Mouse (Mus musculus): ENCODE results near the gene Ubald2.

Gene Ubald2

GRCm38 (mm10) chr11:116434287-116434966, 533 bp downstream of the Ubald2 start:
- peak; percentile 58 for DNase-seq

GRCm38 (mm10) chr11:116434967-116435752, 1.3 kb downstream of the Ubald2 start:
- DNase-seq = no peak

- no peak for DNase-seq
Observed at GRCm38 (mm10) chr11:116435992-116436724, 2.3 kb downstream of the Ubald2 start.

GRCm38 (mm10) chr11:116436725-116437331, 2.9 kb downstream of the Ubald2 start:
- DNase-seq = no peak

GRCm38 (mm10) chr11:116437541-116437940, 3.6 kb downstream of the Ubald2 start:
- DNase-seq = no peak

- no peak for DNase-seq
Observed at GRCm38 (mm10) chr11:116439269-116440240, 5.7 kb downstream of the Ubald2 start.

GRCm38 (mm10) chr11:116440408-116441068, 6.6 kb downstream of the Ubald2 start:
- DNase-seq = no peak

- no peak for DNase-seq
Observed at GRCm38 (mm10) chr11:116442129-116442866, 8.4 kb downstream of the Ubald2 start.

- DNase-seq = no peak
Observed at GRCm38 (mm10) chr11:116442867-116443177, 8.9 kb downstream of the Ubald2 start.

GRCm38 (mm10) chr11:116443311-116443710, 9.4 kb downstream of the Ubald2 start:
- no peak for DNase-seq

- DNase-seq = no peak
Observed at GRCm38 (mm10) chr11:116443935-116444334, 10.0 kb downstream of the Ubald2 start.

- peak; percentile 83 for DNase-seq
Observed at GRCm38 (mm10) chr11:116445596-116446307, 11.9 kb downstream of the Ubald2 start.

- DNase-seq = no peak
Observed at GRCm38 (mm10) chr11:116446308-116446887, 12.5 kb downstream of the Ubald2 start.

GRCm38 (mm10) chr11:116447822-116448221, 13.9 kb downstream of the Ubald2 start:
- DNase-seq = no peak

- DNase-seq = no peak
Observed at GRCm38 (mm10) chr11:116449341-116449740, 15.4 kb downstream of the Ubald2 start.

GRCm38 (mm10) chr11:116453889-116454288, 20.0 kb downstream of the Ubald2 start:
- no peak for DNase-seq

GRCm38 (mm10) chr11:116456234-116456633, 22.3 kb downstream of the Ubald2 start:
- DNase-seq = no peak

GRCm38 (mm10) chr11:116459786-116460185, 25.9 kb downstream of the Ubald2 start:
- no peak for DNase-seq

- DNase-seq = no peak
Observed at GRCm38 (mm10) chr11:116463338-116463737, 29.4 kb downstream of the Ubald2 start.

- peak; percentile 64 for DNase-seq
Observed at GRCm38 (mm10) chr11:116463833-116464232, 29.9 kb downstream of the Ubald2 start.

Data from cerebellum, adult 11-12 months (tissue).